In genomic region chr11:69419813-69420553, GRCm38 (mm10) we compare ENCODE assay signal across 8 mouse cellular contexts. TPM values are rescaled to one million over a fixed set of nuclear protein-coding genes. Genes with fewer than 3 reads are reported as not detected.
DNase-seq lines count a peak whose midpoint lies in the region; ATAC-seq lines count a peak whose summit lies in the region.

No protein-coding gene starts in this region.

- H3K27ac ChIP-seq in forebrain, embryonic 13.5 days, result peak overlapping the region; percentile 99; the same call in 1 of the 2 replicates
- peak overlapping the region; percentile 81 for H3K27ac ChIP-seq in hindbrain, embryonic 16.5 days (ENCODE audit: low read depth, low read length)
- peak overlapping the region; percentile 83 for H3K27ac ChIP-seq in liver, embryonic 12.5 days

- H3K27me3 ChIP-seq in forebrain, embryonic 13.5 days, result peaks cover 32% of the 10 kb centered on the region
- H3K27me3 ChIP-seq in hindbrain, embryonic 16.5 days (replicated peaks; ENCODE audit: control insufficient read depth, insufficient read depth, low read length), result peaks cover 12% of the 10 kb centered on the region; the same call in 1 of the 2 replicates
- H3K27me3 ChIP-seq in liver, embryonic 12.5 days (replicated peaks), result peaks cover 50% of the 10 kb centered on the region

- under 1% methylated on average over 30 of the region's 31 CpGs for WGBS in forebrain, embryonic 13.5 days
- under 1% methylated on average over 25 of the region's 31 CpGs for WGBS in hindbrain, embryonic 16.5 days
- WGBS in liver, embryonic 12.5 days (ENCODE audit: insufficient replicate concordance), result under 1% methylated on average over 30 of the region's 31 CpGs

- H3K4me3 ChIP-seq in forebrain, embryonic 13.5 days, result peak overlapping the region; percentile 79
- H3K4me3 ChIP-seq in hindbrain, embryonic 16.5 days (ENCODE audit: low read length), result peak overlapping the region; percentile 76
- peak overlapping the region; percentile 60 for H3K4me3 ChIP-seq in liver, embryonic 12.5 days

- peak overlapping the region; percentile 99 for H3K4me2 ChIP-seq in forebrain, embryonic 13.5 days
- peak overlapping the region; percentile 67 for H3K4me2 ChIP-seq in hindbrain, embryonic 16.5 days (ENCODE audit: low read length)
- peak overlapping the region; percentile 100 for H3K4me2 ChIP-seq in liver, embryonic 12.5 days

- H3K9me3 ChIP-seq in forebrain, embryonic 13.5 days (replicated peaks), result no peaks in the 10 kb centered on the region
- no peaks in the 10 kb centered on the region for H3K9me3 ChIP-seq in hindbrain, embryonic 16.5 days (ENCODE audit: control insufficient read depth, low read length)
- H3K9me3 ChIP-seq in liver, embryonic 12.5 days (replicated peaks), result no peaks in the 10 kb centered on the region

- H3K36me3 ChIP-seq in forebrain, embryonic 13.5 days (ENCODE audit: poor library complexity, severe bottlenecking), result no peaks in the 10 kb centered on the region
- no peaks in the 10 kb centered on the region for H3K36me3 ChIP-seq in hindbrain, embryonic 16.5 days (ENCODE audit: control insufficient read depth, insufficient read depth, low read length)
- H3K36me3 ChIP-seq in liver, embryonic 12.5 days, result no peaks in the 10 kb centered on the region

- peak overlapping the region; percentile 9; the same call in 1 of the 2 replicates for H3K9ac ChIP-seq in forebrain, embryonic 13.5 days
- H3K9ac ChIP-seq in hindbrain, embryonic 16.5 days (ENCODE audit: low read depth, low read length), result peak overlapping the region; percentile 59
- peak overlapping the region; percentile 63 for H3K9ac ChIP-seq in liver, embryonic 12.5 days

- ATAC-seq in forebrain, embryonic 13.5 days, result no peak
- no peak for ATAC-seq in hindbrain, embryonic 16.5 days
- ATAC-seq in liver, embryonic 12.5 days, result peak; percentile 73

- intact Hi-C loops in left cerebral cortex, postnatal 36 days (cut with DNase I), result loop anchor here (10.0 kb wide), 1 partner anchor 325 kb away; the partner anchor contains the start of gene Per1

- peak; percentile 75 for DNase-seq in adrenal gland, adult 2 months
- no peak for DNase-seq in adrenal gland, postnatal 4 days (ENCODE audit: low spot score in 2 of 2)
- DNase-seq in adrenal gland, postnatal 36 days, result peak; percentile 70 to 81
- DNase-seq in naive thymus-derived CD4-positive, alpha-beta T cell, adult 2 months (ENCODE audit: low read depth), result peak; percentile 70
- DNase-seq in left cerebral cortex, postnatal 36 days (ENCODE audit: low spot score in 2 of 2), result no peak

- H3K4me1 ChIP-seq in forebrain, embryonic 13.5 days, result peaks cover 51% of the 10 kb centered on the region
- H3K4me1 ChIP-seq in hindbrain, embryonic 16.5 days (ENCODE audit: control insufficient read depth, insufficient read depth, low read depth, low read length), result peaks cover 31% of the 10 kb centered on the region
- peaks cover 84% of the 10 kb centered on the region for H3K4me1 ChIP-seq in liver, embryonic 12.5 days

RNA-seq across cellular contexts. Expression of gene Kdm6b, which starts 6.5 kb away (rescaled TPM):
- total RNA-seq in adrenal gland, adult 2 months (2021), result 10 to 100 TPM; 31.4 to 41.5 TPM
- polyA plus RNA-seq in adrenal gland, adult 2 months (2012; rRNA removed), result 17.4 and 18.7 TPM in 2 replicates
- 10 to 100 TPM; 48.7 to 52.5 TPM for total RNA-seq in adrenal gland, postnatal 4 days (2021)
- total RNA-seq in adrenal gland, postnatal 36 days (2021), result 10 to 100 TPM; 31.8 to 48.0 TPM
- 55.4 and 59.3 TPM in 2 replicates for polyA plus RNA-seq in forebrain, embryonic 13.5 days (2015; fragmentation: Nextera tagmentation; extraction: Ambion mirVana)
- polyA plus RNA-seq in hindbrain, embryonic 16.5 days (2015; fragmentation: Nextera tagmentation; extraction: Ambion mirVana), result 22.9 and 29.0 TPM in 2 replicates
- 7.1 and 7.5 TPM in 2 replicates for polyA plus RNA-seq in liver, embryonic 12.5 days (2016; fragmentation: Nextera tagmentation; extraction: Ambion mirVana)
- total RNA-seq in left cerebral cortex, postnatal 36 days (2021), result 10 to 100 TPM; 19.9 to 23.9 TPM

RNA-seq across cellular contexts. Expression of gene Tmem88, which starts 21.9 kb away (rescaled TPM):
- total RNA-seq in adrenal gland, adult 2 months (2021), result 10 to 100 TPM; 10.8 to 16.0 TPM
- polyA plus RNA-seq in adrenal gland, adult 2 months (2012; rRNA removed), result 86.3 and 94.7 TPM in 2 replicates
- total RNA-seq in adrenal gland, postnatal 4 days (2021), result 10 to 100 TPM; 23.4 to 27.2 TPM
- total RNA-seq in adrenal gland, postnatal 36 days (2021), result 10 to 100 TPM; 13.4 to 17.8 TPM
- 6.3 and 6.6 TPM in 2 replicates for polyA plus RNA-seq in forebrain, embryonic 13.5 days (2015; fragmentation: Nextera tagmentation; extraction: Ambion mirVana)
- polyA plus RNA-seq in hindbrain, embryonic 16.5 days (2015; fragmentation: Nextera tagmentation; extraction: Ambion mirVana), result 8.9 and 9.2 TPM in 2 replicates
- 14.4 and 15.4 TPM in 2 replicates for polyA plus RNA-seq in liver, embryonic 12.5 days (2016; fragmentation: Nextera tagmentation; extraction: Ambion mirVana)
- 1 to 10 TPM; 2.9 to 4.7 TPM for total RNA-seq in left cerebral cortex, postnatal 36 days (2021)

RNA-seq across cellular contexts. Expression of gene Cyb5d1, which starts 24.6 kb away (rescaled TPM):
- total RNA-seq in adrenal gland, adult 2 months (2021), result 10 to 100 TPM; 44.2 to 59.7 TPM
- 10.7 and 11.8 TPM in 2 replicates for polyA plus RNA-seq in adrenal gland, adult 2 months (2012; rRNA removed)
- total RNA-seq in adrenal gland, postnatal 4 days (2021), result 10 to 100 TPM; 42.0 to 44.3 TPM
- 10 to 100 TPM; 49.0 to 50.9 TPM for total RNA-seq in adrenal gland, postnatal 36 days (2021)
- polyA plus RNA-seq in forebrain, embryonic 13.5 days (2015; fragmentation: Nextera tagmentation; extraction: Ambion mirVana), result 45.9 and 48.6 TPM in 2 replicates
- 28.7 and 33.0 TPM in 2 replicates for polyA plus RNA-seq in hindbrain, embryonic 16.5 days (2015; fragmentation: Nextera tagmentation; extraction: Ambion mirVana)
- 15.1 and 15.7 TPM in 2 replicates for polyA plus RNA-seq in liver, embryonic 12.5 days (2016; fragmentation: Nextera tagmentation; extraction: Ambion mirVana)
- 10 to 100 TPM; 36.4 to 43.1 TPM for total RNA-seq in left cerebral cortex, postnatal 36 days (2021)

RNA-seq across cellular contexts. Expression of gene Naa38, which starts 24.7 kb away (rescaled TPM):
- 100 to 1,000 TPM; 124 to 157 TPM for total RNA-seq in adrenal gland, adult 2 months (2021)
- 175 and 193 TPM in 2 replicates for polyA plus RNA-seq in adrenal gland, adult 2 months (2012; rRNA removed)
- total RNA-seq in adrenal gland, postnatal 4 days (2021), result 100 to 1,000 TPM; 118 to 129 TPM
- 100 to 1,000 TPM; 132 to 158 TPM for total RNA-seq in adrenal gland, postnatal 36 days (2021)
- polyA plus RNA-seq in forebrain, embryonic 13.5 days (2015; fragmentation: Nextera tagmentation; extraction: Ambion mirVana), result 100.0 and 108 TPM in 2 replicates
- 102 and 130 TPM in 2 replicates for polyA plus RNA-seq in hindbrain, embryonic 16.5 days (2015; fragmentation: Nextera tagmentation; extraction: Ambion mirVana)
- polyA plus RNA-seq in liver, embryonic 12.5 days (2016; fragmentation: Nextera tagmentation; extraction: Ambion mirVana), result 111 and 119 TPM in 2 replicates
- total RNA-seq in left cerebral cortex, postnatal 36 days (2021), result 100 to 1,000 TPM in 1 of 2 experiments, 10 to 100 TPM in 1; 97.9 to 108 TPM

RNA-seq across cellular contexts. Expression of gene Chd3, which starts 50.8 kb away (rescaled TPM):
- 10 to 100 TPM; 71.0 to 92.8 TPM for total RNA-seq in adrenal gland, adult 2 months (2021)
- 83.4 and 107 TPM in 2 replicates for polyA plus RNA-seq in adrenal gland, adult 2 months (2012; rRNA removed)
- total RNA-seq in adrenal gland, postnatal 4 days (2021), result 100 to 1,000 TPM; 164 to 190 TPM
- 100 to 1,000 TPM in 1 of 2 experiments, 10 to 100 TPM in 1; 78.6 to 119 TPM for total RNA-seq in adrenal gland, postnatal 36 days (2021)
- 104 and 106 TPM in 2 replicates for polyA plus RNA-seq in forebrain, embryonic 13.5 days (2015; fragmentation: Nextera tagmentation; extraction: Ambion mirVana)
- polyA plus RNA-seq in hindbrain, embryonic 16.5 days (2015; fragmentation: Nextera tagmentation; extraction: Ambion mirVana), result 68.0 and 73.2 TPM in 2 replicates
- polyA plus RNA-seq in liver, embryonic 12.5 days (2016; fragmentation: Nextera tagmentation; extraction: Ambion mirVana), result 4.7 and 6.4 TPM in 2 replicates
- total RNA-seq in left cerebral cortex, postnatal 36 days (2021), result 100 to 1,000 TPM; 421 to 443 TPM

Comparison
In these comparisons a context has a peak if more than half of its experiments do, and no peak if none do; other contexts are left out.
1. DNase-seq: peak in adrenal gland, adult 2 months (single experiment), adrenal gland, postnatal 36 days (2 of 2) and naive thymus-derived CD4-positive, alpha-beta T cell, adult 2 months (single experiment); none in adrenal gland, postnatal 4 days (0 of 2) and left cerebral cortex, postnatal 36 days (0 of 2).
2. H3K9ac ChIP-seq: peak in every context shown above with its lines; median percentile 63 in liver, embryonic 12.5 days; 59 in hindbrain, embryonic 16.5 days; 9 in forebrain, embryonic 13.5 days.
3. Peak in every context shown above with its lines, with median percentiles within 50 percentile points of each other: H3K27ac ChIP-seq, H3K4me2 ChIP-seq and H3K4me3 ChIP-seq.